Mouse (Mus musculus) intestine, embryonic 16.5 days (tissue): Measurements from ENCODE around the gene 6430531B16Rik. TPM values are rescaled to one million over a fixed set of nuclear protein-coding genes. Genes with fewer than 3 reads are reported as not detected.

Source experiments
- ATAC-seq: fragments of 200-750 bp; cut with Nextera tagmentation; 2 replicates; pipeline ENCODE4 v1.8.0; 2017; ENCODE audit warnings: moderate TSS enrichment, moderate library complexity
- H3K27ac ChIP-seq: fragments of 300-500 bp; sonication (generic); 2 replicates; pipeline ENCODE4 v1.5.1; 2014; ENCODE audit warnings: mild to moderate bottlenecking, low read length
- H3K27me3 ChIP-seq: fragments of 300-500 bp; sonication (generic); replicated peaks from 2 replicates; pipeline ENCODE4 v1.6.1; 2014; ENCODE audit warnings: low read length, control low read depth, mixed read lengths; ENCODE audit not compliant: control insufficient read depth, insufficient read depth
- H3K36me3 ChIP-seq: fragments of 300-500 bp; sonication (generic); 2 replicates; pipeline ENCODE4 v1.6.1; 2014; ENCODE audit warnings: low read length, control low read depth; ENCODE audit not compliant: control insufficient read depth, insufficient read depth
- H3K4me1 ChIP-seq: fragments of 300-500 bp; sonication (generic); 2 replicates; pipeline ENCODE4 v1.6.1; 2014; ENCODE audit warnings: low read length, control low read depth, mixed read lengths; ENCODE audit not compliant: control insufficient read depth, insufficient read depth
- H3K4me2 ChIP-seq: fragments of 300-500 bp; sonication (generic); 2 replicates; pipeline ENCODE4 v1.6.1; 2014; ENCODE audit warnings: low read depth, low read length, control low read depth
- H3K4me3 ChIP-seq: fragments of 300-500 bp; sonication (generic); 2 replicates; pipeline ENCODE4 v1.5.1; 2014; ENCODE audit warnings: mild to moderate bottlenecking, low read length
- H3K9ac ChIP-seq: fragments of 300-500 bp; sonication (generic); 2 replicates; pipeline ENCODE4 v1.6.1; 2014; ENCODE audit warnings: low read depth, low read length
- H3K9me3 ChIP-seq: fragments of 300-500 bp; sonication (generic); 2 replicates; pipeline ENCODE4 v1.6.1; 2016; ENCODE audit warnings: low read length, control low read depth; ENCODE audit not compliant: control insufficient read depth
- WGBS: fragments of 180-500 bp; shearing (Covaris S2); extraction: QIAGEN DNeasy Blood & Tissue Kit; methylation state at CpG from one replicate; pipeline ENCODE4 v1.1.7; 2014; 5-methylcytosine and 5-hydroxymethylcytosine counted together
- polyA plus RNA-seq: library from polyadenylated mRNA; unstranded; fragments of >200 nt; fragmentation: Nextera tagmentation; extraction: Ambion mirVana; gene quantifications from 2 replicates; pipeline ENCODE4 v1.2.1, GENCODE M21; 2015

Gene 6430531B16Rik
- polyA plus RNA-seq, 1 experiment from 2014 or later, result not detected

GRCm38 (mm10) chr7:139993532-139993931, 15.0 kb upstream of the 6430531B16Rik start:
- Histone ChIP-seq H3K36me3 (peaks cover 6% of the 10 kb centered on the region; the same call in 1 of the 2 replicates), H3K27me3 (no peaks in the 10 kb centered on the region), H3K4me3 (no peak overlapping the region), H3K9ac (no peak overlapping the region), H3K9me3 (no peaks in the 10 kb centered on the region), H3K4me2 (no peak overlapping the region), H3K27ac (no peak overlapping the region), H3K4me1 (peaks cover 3% of the 10 kb centered on the region; the same call in 1 of the 2 replicates)
- WGBS, result 96% methylated on average over 6 of the region's 6 CpGs
- ATAC-seq, result no peak

DNA sequence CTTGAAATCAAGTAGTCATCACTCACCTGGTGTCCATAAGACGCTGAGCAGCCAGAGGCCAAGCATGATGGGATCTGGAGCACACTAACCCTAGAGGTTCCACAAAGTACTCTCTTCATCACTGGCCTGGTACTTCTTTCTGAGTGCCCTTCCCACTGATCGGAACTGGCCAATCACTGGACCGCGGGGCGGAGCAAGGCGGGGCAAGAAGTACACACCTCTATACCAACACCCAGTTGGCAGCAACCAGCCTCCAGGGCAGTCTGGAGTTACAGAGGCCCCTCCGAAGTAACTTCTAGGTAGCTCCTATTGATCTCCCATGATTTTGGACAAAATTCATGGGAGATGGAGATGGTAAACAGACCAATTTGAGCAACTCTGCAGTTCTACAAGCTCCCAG, 13.9 kb upstream of the 6430531B16Rik start, which contains the start of gene Adam8:
Gene Adam8 (minus strand): TSS at position 157 of the 400 bp plus-strand sequence.
- H3K9me3 ChIP-seq, result no peaks in the 10 kb centered on the region
- 21% methylated on average over 7 of the region's 7 CpGs for WGBS
- H3K4me2 ChIP-seq, result no peak within 1 kb of the TSS
- no peak within 1 kb of the TSS for H3K4me3 ChIP-seq
- ATAC-seq, result peak; percentile 77
- H3K9ac ChIP-seq, result no peak within 1 kb of the TSS
- peaks cover 4% of the 10 kb centered on the region; the same call in 1 of the 2 replicates for H3K36me3 ChIP-seq
- no peaks in the 10 kb centered on the region for H3K27me3 ChIP-seq
- no peak within 1 kb of the TSS for H3K27ac ChIP-seq
- H3K4me1 ChIP-seq, result peaks cover 3% of the 10 kb centered on the region; the same call in 1 of the 2 replicates

DNA sequence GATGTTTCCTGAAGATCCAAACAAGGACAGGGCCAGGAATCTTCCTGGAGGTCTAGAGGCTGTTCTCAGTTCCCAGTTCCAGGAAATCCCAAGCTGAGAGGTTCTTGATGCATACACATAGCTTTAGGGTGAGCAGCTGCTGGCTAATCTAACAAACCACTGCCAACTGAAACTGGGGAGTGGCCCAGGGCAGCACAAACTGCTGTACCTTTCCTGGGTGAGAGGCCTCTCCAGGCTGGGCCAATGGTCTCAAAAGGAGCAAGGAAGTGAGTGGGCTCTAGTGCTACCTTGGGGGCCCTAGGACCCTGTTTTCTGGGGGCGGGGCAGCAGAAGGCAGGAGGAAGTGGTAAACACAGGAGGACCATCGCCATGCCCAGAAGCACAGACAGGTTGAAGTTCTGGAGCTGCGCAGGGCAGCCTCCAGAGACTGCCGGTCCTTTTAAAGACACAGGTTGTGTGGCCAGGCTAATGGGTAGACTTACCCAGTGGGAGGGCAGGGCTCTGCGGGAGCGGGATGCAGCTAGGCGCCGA, 12.4 kb upstream of the 6430531B16Rik start:
- WGBS, result 76% methylated on average over 8 of the region's 8 CpGs
- Histone ChIP-seq H3K9ac (no peak overlapping the region), H3K27me3 (no peaks in the 10 kb centered on the region), H3K36me3 (no peaks in the 10 kb centered on the region), H3K27ac (no peak overlapping the region), H3K4me3 (no peak overlapping the region), H3K4me1 (peaks cover 3% of the 10 kb centered on the region; the same call in 1 of the 2 replicates), H3K4me2 (no peak overlapping the region), H3K9me3 (no peaks in the 10 kb centered on the region)
- peak; percentile 53; the same call in 1 of the 2 replicates for ATAC-seq

- Histone ChIP-seq H3K4me2 (no peak overlapping the region), H3K27me3 (no peaks in the 10 kb centered on the region), H3K4me3 (no peak overlapping the region), H3K9ac (no peak overlapping the region), H3K27ac (no peak overlapping the region), H3K9me3 (no peaks in the 10 kb centered on the region), H3K36me3 (no peaks in the 10 kb centered on the region), H3K4me1 (peaks cover 3% of the 10 kb centered on the region; the same call in 1 of the 2 replicates)
- WGBS, result 85% methylated on average over 9 of the region's 9 CpGs
- no peak for ATAC-seq
Measured at GRCm38 (mm10) chr7:139988272-139988671, 9.7 kb upstream of the 6430531B16Rik start.

GRCm38 (mm10) chr7:139984505-139984904, 6.0 kb upstream of the 6430531B16Rik start:
- no peak for ATAC-seq
- Histone ChIP-seq H3K27me3 (no peaks in the 10 kb centered on the region), H3K9me3 (no peaks in the 10 kb centered on the region), H3K27ac (no peak overlapping the region), H3K4me1 (no peaks in the 10 kb centered on the region), H3K4me2 (no peak overlapping the region), H3K4me3 (no peak overlapping the region), H3K9ac (no peak overlapping the region), H3K36me3 (no peaks in the 10 kb centered on the region)
- 89% methylated on average over 11 of the region's 11 CpGs for WGBS

GRCm38 (mm10) chr7:139982058-139982457, 3.5 kb upstream of the 6430531B16Rik start:
- WGBS, result 86% methylated on average over 11 of the region's 11 CpGs
- ATAC-seq, result no peak
- no peak overlapping the region for H3K4me2 ChIP-seq
- H3K36me3 ChIP-seq, result no peaks in the 10 kb centered on the region
- H3K27me3 ChIP-seq, result no peaks in the 10 kb centered on the region
- H3K4me3 ChIP-seq, result no peak overlapping the region
- no peak overlapping the region for H3K27ac ChIP-seq
- H3K4me1 ChIP-seq, result peaks cover 5% of the 10 kb centered on the region; the same call in 1 of the 2 replicates
- no peak overlapping the region for H3K9ac ChIP-seq
- H3K9me3 ChIP-seq, result no peaks in the 10 kb centered on the region

DNA sequence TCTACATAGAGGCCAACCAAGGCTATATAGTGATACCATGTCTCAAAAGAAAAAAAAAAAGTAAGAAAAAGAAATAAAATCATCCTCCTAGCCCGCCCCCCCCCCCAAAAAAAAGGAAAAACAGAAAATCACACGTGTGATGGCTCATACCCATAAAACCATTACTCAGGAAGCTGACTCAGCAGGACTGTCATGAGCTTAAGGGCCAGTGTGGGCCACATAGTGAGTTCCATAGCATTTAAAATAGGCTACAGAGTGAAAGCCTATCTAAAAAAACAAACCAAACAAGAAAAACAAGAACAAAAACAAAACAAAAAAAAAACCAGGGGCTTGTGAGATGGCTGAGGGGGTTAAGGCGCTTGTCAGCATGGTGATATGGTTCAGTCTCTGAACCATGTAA, 2.2 kb upstream of the 6430531B16Rik start:
- Histone ChIP-seq H3K9me3 (no peaks in the 10 kb centered on the region), H3K4me2 (no peak overlapping the region), H3K27ac (no peak overlapping the region), H3K36me3 (no peaks in the 10 kb centered on the region), H3K4me1 (peaks cover 5% of the 10 kb centered on the region; the same call in 1 of the 2 replicates), H3K9ac (no peak overlapping the region), H3K4me3 (no peak overlapping the region), H3K27me3 (no peaks in the 10 kb centered on the region)
- no peak for ATAC-seq
- 54% methylated on average over 3 of the region's 3 CpGs for whole genome bisulfite sequencing

DNA sequence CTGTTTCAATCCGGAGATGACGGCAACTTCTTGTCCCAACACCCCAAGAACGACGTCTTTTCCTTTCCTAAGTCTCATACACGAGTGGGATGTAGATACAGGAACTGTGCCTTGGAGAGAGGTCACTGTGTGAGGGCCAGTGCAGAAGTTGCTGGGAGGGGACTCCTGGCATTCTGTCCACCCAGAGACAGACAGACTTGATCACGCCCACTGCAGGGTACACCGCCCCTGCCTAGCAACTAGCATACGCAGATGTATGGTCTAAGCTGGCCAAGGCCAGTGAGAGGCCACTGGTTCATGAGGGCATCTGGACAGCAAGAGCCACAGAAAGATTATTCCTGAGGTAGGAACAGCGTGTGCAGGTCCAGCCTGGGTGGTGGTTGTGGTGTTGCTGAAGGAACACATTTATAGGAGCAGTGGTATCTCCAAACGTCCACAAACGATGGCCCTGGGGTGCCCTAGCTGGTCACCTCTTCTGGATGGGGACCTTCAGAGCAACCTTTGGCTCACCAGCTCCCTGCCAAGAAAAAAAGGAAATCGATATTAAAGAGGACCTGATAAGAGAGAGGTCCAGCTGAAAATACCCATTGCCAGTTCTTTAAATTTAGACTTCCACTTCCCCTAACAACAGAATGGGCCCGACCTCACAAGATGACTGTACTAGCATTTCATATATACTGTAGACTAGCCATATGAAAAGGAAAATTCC, 610 bp upstream of the 6430531B16Rik start:
- Histone ChIP-seq H3K27ac (no peak overlapping the region), H3K9ac (peak overlapping the region; percentile 50), H3K27me3 (no peaks in the 10 kb centered on the region), H3K36me3 (no peaks in the 10 kb centered on the region), H3K4me3 (peak overlapping the region; percentile 54), H3K9me3 (no peaks in the 10 kb centered on the region), H3K4me1 (peaks cover 5% of the 10 kb centered on the region; the same call in 1 of the 2 replicates), H3K4me2 (peak overlapping the region; percentile 69)
- 36% methylated on average over 13 of the region's 13 CpGs for WGBS
- peak; percentile 78 for ATAC-seq

- no peak for ATAC-seq
- H3K4me2 ChIP-seq, result no peak overlapping the region
- no peaks in the 10 kb centered on the region for H3K9me3 ChIP-seq
- H3K27me3 ChIP-seq, result no peaks in the 10 kb centered on the region
- WGBS, result 52% methylated on average over 5 of the region's 5 CpGs
- H3K4me3 ChIP-seq, result no peak overlapping the region
- no peak overlapping the region for H3K9ac ChIP-seq
- no peak overlapping the region for H3K27ac ChIP-seq
- H3K36me3 ChIP-seq, result no peaks in the 10 kb centered on the region
- H3K4me1 ChIP-seq, result peaks cover 5% of the 10 kb centered on the region; the same call in 1 of the 2 replicates
Measured at GRCm38 (mm10) chr7:139975471-139975870, 3.1 kb downstream of the 6430531B16Rik start.
